Mouse (Mus musculus) lung, adult 2 months (tissue): ENCODE results near the gene Rfx3.

Source experiments
- CTCF ChIP-seq: fragments of 200-500 bp; IDR thresholded peaks from 2 replicates; pipeline ENCODE4 v1.5.1; 2011; ENCODE audit warnings: mild to moderate bottlenecking, low read length, control low read depth; ENCODE audit not compliant: insufficient read depth
- POLR2A ChIP-seq: fragments of 200-500 bp; IDR thresholded peaks from 2 replicates; pipeline ENCODE4 v1.6.1; 2011; ENCODE audit warnings: low read depth, mild to moderate bottlenecking, control low read depth, low read length, borderline replicate concordance; ENCODE audit errors: extremely low read depth

- no peak for TF ChIP-seq CTCF
- no peak for TF ChIP-seq POLR2A
Observed at GRCm38 (mm10) chr19:27904209-27904608, 106.8 kb downstream of the Rfx3 start.
